ENCODE assay signal across 8 mouse cellular contexts in the genomic region with DNA sequence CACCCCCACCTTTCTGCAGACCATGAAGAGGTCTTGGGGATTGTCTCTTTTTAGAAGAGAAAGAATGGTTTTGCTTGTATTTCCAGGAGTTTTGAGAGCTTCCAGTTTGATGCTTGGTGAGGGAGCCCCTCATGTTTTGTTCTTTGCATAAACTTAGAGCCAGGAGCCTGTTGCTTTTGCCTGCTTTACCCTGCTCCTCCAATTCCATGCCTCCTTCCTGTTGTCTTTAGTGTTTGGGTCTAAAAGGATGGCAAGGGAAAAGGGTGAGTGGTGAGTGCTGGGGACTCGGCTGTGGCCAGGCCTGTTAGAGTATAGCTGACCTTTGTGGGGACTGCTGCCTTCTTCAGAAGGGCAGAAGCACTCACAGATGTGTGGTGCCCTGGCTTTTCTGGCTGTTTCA. TPM values are rescaled to one million over a fixed set of nuclear protein-coding genes. Genes with fewer than 3 reads are reported as not detected.
DNase-seq lines count a peak whose midpoint lies in the region; ATAC-seq and TF ChIP-seq lines count a peak whose summit lies in the region.

No protein-coding gene starts in this region.

- 0% methylated on average over 1 of the region's 1 CpGs for WGBS in kidney, postnatal 0 days
- WGBS in hindbrain, postnatal 0 days: 4% methylated on average over 1 of the region's 1 CpGs

- no peak for ATAC-seq in kidney, postnatal 0 days (replicated peaks; ENCODE audit: low FRiP score, low read depth)
- no peak for ATAC-seq in hindbrain, postnatal 0 days

- H3K4me1 ChIP-seq in kidney, postnatal 0 days (replicated peaks; ENCODE audit: insufficient read depth, low read length): peaks cover 26% of the 10 kb centered on the region
- H3K4me1 ChIP-seq in brown adipose tissue, adult 24 weeks (ENCODE audit: control insufficient read depth, insufficient read depth, insufficient read length, low read length): peaks cover 33% of the 10 kb centered on the region
- H3K4me1 ChIP-seq in hindbrain, postnatal 0 days (ENCODE audit: insufficient read depth, low read length): peaks cover 23% of the 10 kb centered on the region

- H3K36me3 ChIP-seq in kidney, postnatal 0 days (ENCODE audit: insufficient read depth, low read length): no peaks in the 10 kb centered on the region
- no peaks in the 10 kb centered on the region for H3K36me3 ChIP-seq in hindbrain, postnatal 0 days (ENCODE audit: insufficient read depth, low read length)
- no peaks in the 10 kb centered on the region for H3K36me3 ChIP-seq in myocyte (ENCODE audit: control insufficient read depth, insufficient read depth)

- H3K4me3 ChIP-seq in kidney, postnatal 0 days (replicated peaks; ENCODE audit: low read depth, low read length): peak overlapping the region; percentile 71
- peak overlapping the region; percentile 96 for H3K4me3 ChIP-seq in brown adipose tissue, adult 24 weeks (ENCODE audit: insufficient read depth, low read depth, low read length)
- peak overlapping the region; percentile 59 for H3K4me3 ChIP-seq in hindbrain, postnatal 0 days (ENCODE audit: low read length)
- peak overlapping the region; percentile 89 for H3K4me3 ChIP-seq in myocyte

- H3K79me2 ChIP-seq in myocyte (ENCODE audit: control insufficient read depth, insufficient read depth): peaks cover 55% of the 10 kb centered on the region

- no peak for DNase-seq in kidney, postnatal 0 days (ENCODE audit: low spot score)
- DNase-seq in kidney, postnatal 36 days: no peak
- no peak for DNase-seq in hindbrain, postnatal 0 days (ENCODE audit: low spot score)
- no peak for DNase-seq in adrenal gland, postnatal 4 days (ENCODE audit: low spot score in 2 of 2)
- DNase-seq in ovary, adult 18-20 months (ENCODE audit: low spot score): no peak
- no peak for DNase-seq in cerebellum, postnatal 14 days

- H3K27ac ChIP-seq in kidney, postnatal 0 days: peak overlapping the region; percentile 93
- H3K27ac ChIP-seq in brown adipose tissue, adult 24 weeks (replicated peaks; ENCODE audit: low read depth, low read length): peak overlapping the region; percentile 94
- peak overlapping the region; percentile 74; the same call in 1 of the 2 replicates for H3K27ac ChIP-seq in hindbrain, postnatal 0 days

- no peaks in the 10 kb centered on the region for H3K9me3 ChIP-seq in kidney, postnatal 0 days (replicated peaks; ENCODE audit: low read length)
- no peaks in the 10 kb centered on the region for H3K9me3 ChIP-seq in hindbrain, postnatal 0 days (ENCODE audit: low read length)

- peak overlapping the region; percentile 57 for H3ac ChIP-seq in myocyte (ENCODE audit: control insufficient read depth, insufficient read length)

- peak overlapping the region; percentile 95 for H3K9ac ChIP-seq in kidney, postnatal 0 days (ENCODE audit: low read depth, low read length)
- H3K9ac ChIP-seq in hindbrain, postnatal 0 days (replicated peaks; ENCODE audit: low read length): peak overlapping the region; percentile 71

- H3K4me2 ChIP-seq in kidney, postnatal 0 days (ENCODE audit: low read length): peak overlapping the region; percentile 79
- peak overlapping the region; percentile 92 for H3K4me2 ChIP-seq in hindbrain, postnatal 0 days (ENCODE audit: low read depth, low read length)
- H3K4me2 ChIP-seq in myocyte (ENCODE audit: low read depth): peak overlapping the region; percentile 86

- TF ChIP-seq CTCF in kidney, postnatal 0 days (IDR thresholded peaks at IDR 0.05; ENCODE audit: low read depth): no peak
- no peak for TF ChIP-seq CTCF in hindbrain, postnatal 0 days (IDR thresholded peaks at IDR 0.05; ENCODE audit: low read depth)

- TF ChIP-seq POLR2A in myocyte (IDR thresholded peaks at IDR 0.05; ENCODE audit: insufficient read length, low read depth): no peak

- no peaks in the 10 kb centered on the region for H3K27me3 ChIP-seq in kidney, postnatal 0 days (ENCODE audit: insufficient read depth, low read length)
- H3K27me3 ChIP-seq in hindbrain, postnatal 0 days (ENCODE audit: insufficient read depth, low read length): no peaks in the 10 kb centered on the region
- no peaks in the 10 kb centered on the region for H3K27me3 ChIP-seq in myocyte (ENCODE audit: control insufficient read depth, insufficient read depth, insufficient read length)

TF ChIP-seq in myocyte, 11 proteins besides CTCF, POLR2A, EP300 and RAD21:
- TF ChIP-seq SRF (IDR thresholded peaks at IDR 0.05; ENCODE audit: control insufficient read depth, insufficient read length, low read depth) (no peak), TCF3 (IDR thresholded peaks at IDR 0.05; ENCODE audit: insufficient read length, low read depth) (no peak), REST (IDR thresholded peaks at IDR 0.05; ENCODE audit: insufficient read depth, insufficient read length) (no peak), TCF12 (IDR thresholded peaks at IDR 0.05; ENCODE audit: insufficient read depth, poor library complexity, severe bottlenecking) (no peak), MYOD1 (IDR thresholded peaks at IDR 0.05; ENCODE audit: control insufficient read depth in 1 of 3, insufficient read length in 2 of 3, low read depth in 2 of 3) (no peak), MAX (IDR thresholded peaks at IDR 0.05; ENCODE audit: low read depth) (no peak), E2F4 (IDR thresholded peaks at IDR 0.05; ENCODE audit: insufficient read depth) (no peak), POLR2AphosphoS2 (IDR thresholded peaks at IDR 0.05; ENCODE audit: insufficient read length, low read depth) (no peak), CEBPB (IDR thresholded peaks at IDR 0.05; ENCODE audit: insufficient read depth, poor library complexity, severe bottlenecking) (no peak), USF1 (IDR thresholded peaks at IDR 0.05; ENCODE audit: low read depth) (no peak), MYOG (IDR thresholded peaks at IDR 0.05; ENCODE audit: control insufficient read depth in 1 of 3, insufficient read depth in 1 of 3, insufficient read length in 2 of 3, low read depth in 2 of 3) (no peak)

RNA-seq across cellular contexts. Expression of gene Qrfp, which starts 49.9 kb away (rescaled TPM):
- 0.08 TPM in 2 replicates for polyA plus RNA-seq in kidney, postnatal 0 days (2015; fragmentation: Nextera tagmentation; extraction: Ambion mirVana)
- not detected in 2 replicates for polyA plus RNA-seq in brown adipose tissue, adult 24 weeks (2012; ENCODE audit: insufficient read depth, insufficient read length, missing spikeins)
- not detected in 2 replicates for total RNA-seq in hindbrain, postnatal 0 days (2014; rRNA removed)
- 0.06 TPM in 1 of 2 replicates, not detected in the other for polyA plus RNA-seq in hindbrain, postnatal 0 days (2015; fragmentation: Nextera tagmentation; extraction: Ambion mirVana)
- polyA plus RNA-seq in myocyte (2012; fragmentation: generic; extraction: Trizol): 1.5 TPM
- total RNA-seq in adrenal gland, postnatal 4 days (2021): not detected
